Mouse (Mus musculus): ENCODE results near the gene Dock9.

The Dock9 gene

DNA sequence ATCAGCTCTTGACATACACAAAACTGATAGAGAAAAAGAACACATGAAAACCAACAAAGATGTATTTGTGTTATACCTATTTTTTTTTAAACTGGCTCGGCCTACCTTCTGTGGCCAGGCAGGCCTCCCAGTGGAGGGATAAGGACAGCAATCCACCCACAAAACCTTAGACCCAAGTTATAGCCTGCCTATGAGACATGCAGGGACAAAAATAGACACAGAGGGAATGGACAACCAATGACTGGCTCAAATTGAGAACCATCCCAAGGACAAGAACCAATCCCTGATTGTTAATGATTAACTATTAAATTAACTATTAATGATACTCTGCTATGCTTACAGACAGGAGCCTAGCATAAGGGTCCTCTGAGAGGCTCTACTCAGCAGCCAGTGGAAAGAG lies 133.7 kb downstream of the Dock9 start:
- in situ Hi-C loops (cut with MboI, MseI): no loop called here

DNA sequence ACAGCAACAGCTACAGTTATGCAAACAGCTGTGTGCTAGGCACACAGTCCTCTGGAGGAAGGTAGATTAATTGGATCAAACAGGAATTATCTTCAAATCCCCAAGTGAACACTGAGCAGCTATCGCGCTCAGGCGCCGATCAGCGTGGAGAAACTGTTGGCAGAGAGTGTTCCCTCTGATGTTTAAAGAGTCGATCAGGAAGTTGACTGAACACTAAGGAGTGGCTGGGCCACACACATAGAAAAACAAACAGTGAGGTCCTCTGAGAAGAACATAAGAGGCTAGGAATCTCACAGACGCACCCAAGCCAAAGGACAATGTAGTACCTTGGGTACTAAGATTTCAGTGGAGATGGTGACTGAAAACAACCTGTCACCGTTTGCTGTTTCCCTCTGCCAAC lies 136.7 kb downstream of the Dock9 start:
- in situ Hi-C loops (cut with MboI, MseI): no loop called here

DNA sequence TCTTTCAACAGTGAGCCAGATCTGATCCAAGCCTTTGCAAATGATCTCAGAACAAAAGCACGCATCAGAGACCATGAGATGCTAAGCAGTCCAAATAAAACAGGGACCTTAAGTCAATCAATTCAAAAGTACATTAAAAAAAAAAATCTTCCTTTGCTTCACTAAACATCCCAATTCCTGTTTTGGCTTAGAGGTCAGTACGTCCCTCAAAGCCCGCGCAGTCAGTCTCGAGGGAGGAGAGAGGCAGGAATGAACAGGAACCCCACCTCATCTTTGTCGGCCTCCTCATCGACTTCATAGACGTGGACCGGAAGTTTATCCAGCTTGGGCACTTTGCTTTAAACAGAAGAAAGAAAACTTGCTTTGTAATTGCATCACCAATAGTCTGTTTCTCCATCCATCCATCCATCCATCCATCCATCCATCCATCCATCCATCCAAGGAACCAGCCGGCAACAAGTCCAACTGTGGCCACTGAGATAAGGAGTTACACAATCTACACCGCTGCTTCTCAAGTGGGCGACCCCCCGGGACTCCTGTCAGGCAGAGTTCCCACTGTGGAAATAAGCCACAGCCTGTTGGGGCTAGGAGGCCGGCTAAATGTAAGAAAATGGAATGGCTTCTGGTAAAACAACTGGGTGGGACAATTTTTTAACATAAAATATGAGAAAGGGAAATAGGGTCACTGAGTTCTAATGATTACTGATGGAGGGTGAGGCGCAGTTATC lies 137.3 kb downstream of the Dock9 start:
- in situ Hi-C loops (cut with MboI, MseI): no loop called here

DNA sequence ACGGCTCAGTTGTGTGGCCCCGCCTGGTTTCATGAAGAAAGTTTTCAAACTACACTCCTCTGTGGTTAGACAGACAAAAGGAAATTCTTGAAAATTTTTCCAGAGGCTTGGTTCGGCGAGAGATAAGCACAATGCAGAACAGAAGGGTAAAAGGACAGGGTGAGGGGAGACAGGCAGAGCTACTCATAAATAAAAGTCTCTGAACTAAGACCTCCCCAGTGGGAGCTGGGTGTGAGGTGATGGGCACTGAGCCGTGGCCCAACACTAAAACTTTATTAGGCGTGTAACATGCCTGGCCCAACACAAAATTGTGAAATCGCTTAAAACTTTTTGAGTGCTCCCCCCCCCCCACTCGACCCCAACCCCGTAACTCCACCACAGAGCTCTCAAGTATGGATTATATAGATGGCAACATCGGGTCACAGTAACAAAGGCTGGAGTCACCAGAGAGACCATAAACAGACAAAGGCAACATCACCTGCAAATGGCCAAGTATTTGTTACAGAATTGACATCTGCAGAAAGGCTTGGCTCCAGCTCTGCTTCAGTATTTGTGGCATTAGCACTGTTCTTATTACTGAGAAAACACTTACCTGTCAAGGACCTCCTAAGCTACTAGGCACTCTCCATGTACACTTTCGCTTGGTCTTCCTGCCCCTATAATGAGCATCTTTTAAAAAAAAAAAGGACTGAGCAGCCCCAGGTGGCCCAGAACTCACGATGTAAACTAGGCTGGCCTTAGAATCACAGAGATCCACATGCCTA lies 138.4 kb downstream of the Dock9 start:
- in situ Hi-C loops (cut with MboI, MseI): no loop called here

DNA sequence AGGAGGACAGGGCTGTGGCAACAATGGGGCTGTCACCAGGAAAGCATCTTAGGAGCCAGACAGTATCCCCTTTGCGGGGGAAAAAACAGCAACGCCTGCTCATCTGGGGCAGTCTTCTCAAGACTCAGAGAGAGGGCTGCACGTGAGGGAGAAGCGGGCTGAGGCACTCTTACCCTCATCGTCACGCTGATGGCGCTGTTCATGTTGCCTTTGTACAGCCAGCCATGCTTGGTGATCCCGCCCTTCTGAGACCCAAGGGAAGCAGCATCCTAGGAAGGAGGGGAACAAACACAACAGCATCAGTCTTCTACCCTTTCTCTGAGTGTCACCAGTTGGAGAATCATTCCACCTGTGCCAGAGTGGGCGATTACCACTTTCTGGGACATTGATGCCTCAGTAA lies 139.1 kb downstream of the Dock9 start:
- in situ Hi-C loops (cut with MboI, MseI): no loop called here

DNA sequence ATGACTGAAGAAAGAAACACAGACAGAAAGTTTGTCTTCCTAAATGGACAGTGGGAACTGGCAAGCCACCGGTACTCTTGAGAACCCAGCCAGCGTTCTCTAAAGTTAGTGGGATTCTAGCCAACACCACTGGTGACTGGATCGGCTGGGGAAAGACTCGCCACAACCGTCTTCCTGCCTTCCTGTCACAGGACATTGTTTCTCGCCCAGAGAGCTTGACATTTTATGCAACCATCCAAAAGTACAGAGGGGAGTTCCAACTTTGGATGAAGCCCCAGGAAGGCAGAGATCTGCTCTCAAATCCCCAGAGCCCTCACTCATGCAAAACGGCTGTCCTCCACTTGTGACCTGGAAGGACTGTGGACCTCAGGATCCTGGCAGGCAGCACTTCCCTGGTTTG lies 140.0 kb downstream of the Dock9 start:
- in situ Hi-C loops (cut with MboI, MseI): no loop called here

DNA sequence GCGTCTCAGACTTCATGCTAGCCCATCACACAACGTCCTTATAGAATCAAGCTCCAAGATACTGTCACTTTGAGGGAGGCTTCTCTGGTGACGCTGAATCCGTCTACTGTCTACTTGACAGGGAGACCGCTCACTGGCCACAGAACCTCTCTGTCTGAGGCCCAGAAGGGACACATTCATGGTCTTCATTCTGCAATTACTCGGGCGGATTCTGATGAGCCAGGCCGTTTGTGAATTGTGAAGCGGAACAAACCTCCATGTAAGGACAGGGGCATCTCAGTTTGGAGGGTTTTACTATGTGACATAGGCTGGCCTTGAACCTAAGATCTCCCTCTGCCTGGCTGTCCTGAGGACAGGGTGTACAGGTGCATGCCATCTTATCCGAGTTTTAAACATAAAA lies 140.7 kb downstream of the Dock9 start:
- in situ Hi-C loops (cut with MboI, MseI): no loop called here

DNA sequence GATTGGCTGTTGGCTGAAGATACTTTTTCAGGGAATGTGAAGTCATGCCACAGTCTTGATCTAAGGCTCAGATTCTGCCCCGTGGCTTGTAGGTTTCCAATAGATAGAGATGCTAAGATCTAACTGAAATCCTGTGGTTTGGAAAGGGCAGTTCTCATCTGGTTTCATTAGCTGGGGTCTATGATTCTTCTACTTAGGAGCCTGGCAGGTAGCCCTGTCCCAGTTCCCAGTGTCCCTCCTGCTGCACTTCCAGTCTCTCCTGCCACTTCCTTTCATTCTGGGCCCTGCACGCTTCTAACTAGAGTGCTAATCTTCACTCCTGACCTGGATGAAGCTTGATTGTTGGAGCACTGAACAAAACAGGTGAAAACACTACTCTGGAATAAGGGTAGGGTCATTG lies 142.7 kb downstream of the Dock9 start:
- in situ Hi-C loops (cut with MboI, MseI): no loop called here

DNA sequence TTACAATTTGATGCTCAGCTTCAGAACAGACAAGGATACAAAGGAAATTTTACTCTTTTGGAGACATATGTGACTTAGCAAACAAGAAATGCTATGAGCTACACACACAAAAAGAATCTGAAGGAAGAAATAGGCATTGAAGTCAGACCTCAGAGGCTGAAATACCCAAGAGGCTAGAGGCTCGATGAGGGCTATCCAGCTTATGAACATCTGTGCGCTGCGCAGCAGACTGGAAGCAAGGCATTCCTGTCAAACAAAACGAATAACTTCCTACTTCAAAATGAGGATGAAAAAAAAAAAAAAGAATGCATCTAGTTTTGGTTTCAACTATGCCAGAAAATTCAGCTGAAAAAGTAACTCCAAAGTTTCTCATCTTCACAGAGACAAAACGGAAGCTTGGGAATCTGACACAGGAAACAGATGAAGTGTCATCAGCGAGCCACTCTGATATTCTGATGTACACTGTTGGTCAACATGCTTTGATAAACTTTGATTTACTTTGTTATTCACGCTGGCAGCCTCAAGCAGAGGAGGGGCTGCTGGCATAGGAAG lies 143.1 kb downstream of the Dock9 start:
- in situ Hi-C loops (cut with MboI, MseI): no loop called here

DNA sequence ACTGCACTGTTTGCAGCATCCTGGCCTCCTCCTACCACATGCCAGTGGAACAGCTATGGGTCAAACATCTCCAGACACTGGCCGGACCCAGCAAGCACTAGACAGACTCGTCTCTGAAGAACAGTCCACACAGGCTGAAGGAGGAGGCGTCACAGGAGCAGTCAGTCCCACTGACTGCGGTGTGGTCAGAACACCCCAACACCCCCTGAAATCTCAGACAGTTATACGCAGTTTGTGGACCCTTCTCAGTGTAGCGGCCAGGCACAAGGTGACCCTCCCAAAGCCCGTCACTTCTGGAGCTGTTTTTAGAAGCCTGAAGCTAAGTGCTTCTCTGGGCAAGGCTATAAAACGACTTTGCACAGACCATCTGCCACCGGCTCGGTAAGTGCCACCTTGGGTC lies 143.9 kb downstream of the Dock9 start:
- in situ Hi-C loops (cut with MboI, MseI): no loop called here

DNA sequence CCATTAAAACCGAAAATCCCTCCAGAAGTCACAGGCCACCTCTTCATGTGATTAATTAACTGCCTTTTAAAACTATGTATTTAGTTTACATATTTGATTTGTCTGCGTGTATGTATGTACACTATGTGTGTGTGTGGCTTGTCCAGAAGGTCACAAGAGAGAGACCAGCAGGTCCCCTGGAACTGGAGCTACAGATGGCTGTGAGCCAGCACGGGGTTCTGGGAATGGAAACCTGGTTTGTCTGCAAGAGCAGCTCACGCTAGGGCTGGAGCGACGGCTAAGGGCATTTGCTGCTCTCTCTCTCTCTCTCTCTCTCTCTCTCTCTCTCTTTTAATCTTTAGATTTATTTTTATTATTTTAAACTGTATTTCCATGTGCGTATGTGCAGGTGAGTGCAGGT lies 144.4 kb downstream of the Dock9 start:
- in situ Hi-C loops (cut with MboI, MseI): no loop called here

DNA sequence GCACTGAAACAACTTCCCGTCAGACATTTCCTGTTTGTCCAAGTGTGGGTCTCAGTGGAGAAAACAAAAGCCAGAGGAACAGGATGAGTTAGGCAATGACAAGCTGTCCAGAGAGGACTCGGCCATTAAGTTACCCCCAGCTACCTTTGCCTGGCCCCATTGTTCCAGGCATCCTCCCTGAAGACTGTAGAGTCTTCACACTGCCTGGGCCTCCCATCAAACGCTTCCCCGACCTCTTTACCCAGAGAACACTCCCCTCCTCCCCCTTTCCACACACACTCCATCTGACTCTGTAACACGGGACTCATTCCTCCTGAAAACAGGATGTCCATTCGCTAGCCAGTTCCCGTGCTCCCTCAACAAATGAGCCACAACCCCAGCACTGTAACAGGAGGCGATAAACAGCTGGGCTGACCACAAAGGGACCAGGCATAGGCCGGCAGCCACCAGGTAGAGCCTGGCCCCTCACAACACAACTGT lies 149.0 kb downstream of the Dock9 start:
- in situ Hi-C loops (cut with MboI, MseI): no loop called here

DNA sequence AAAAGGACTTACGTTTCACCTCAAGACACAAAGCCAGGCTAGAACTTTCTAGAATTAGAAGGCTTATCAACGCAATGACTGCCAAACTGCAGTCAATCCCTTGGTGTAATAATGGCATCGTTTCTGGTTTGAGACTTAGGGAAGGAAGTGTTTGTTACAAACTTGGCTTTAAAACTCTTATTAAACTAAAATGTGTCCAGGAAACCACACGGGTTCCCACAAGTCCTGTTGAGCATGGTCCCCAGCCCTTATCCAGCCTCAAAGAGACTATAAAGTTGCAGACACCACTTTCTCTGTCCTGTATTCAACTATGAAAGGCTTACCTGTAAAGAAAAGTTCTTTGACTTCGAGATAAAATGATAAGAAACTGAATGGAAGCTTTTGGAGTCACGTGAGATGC lies 149.9 kb downstream of the Dock9 start:
- in situ Hi-C loops (cut with MboI, MseI): no loop called here

DNA sequence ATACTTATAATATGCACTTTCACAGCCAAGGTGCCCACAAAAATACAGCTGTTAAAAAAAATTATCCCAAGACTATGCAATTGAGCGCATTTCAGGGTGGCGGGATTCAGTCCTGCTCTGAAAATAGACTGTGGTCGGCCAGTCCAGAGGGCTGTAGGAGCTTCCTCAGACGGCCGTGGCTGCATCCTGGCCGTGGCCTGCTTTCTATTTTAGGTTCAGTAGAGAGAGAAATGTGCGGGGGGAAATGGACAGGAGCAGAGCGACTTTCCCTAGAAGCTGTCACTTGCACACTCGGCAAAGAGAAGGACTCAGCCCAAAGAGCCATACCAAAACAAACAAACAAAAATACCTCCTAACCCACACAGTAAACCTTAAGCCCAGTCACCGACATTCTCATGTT lies 151.0 kb downstream of the Dock9 start:
- in situ Hi-C loops (cut with MboI, MseI): no loop called here

DNA sequence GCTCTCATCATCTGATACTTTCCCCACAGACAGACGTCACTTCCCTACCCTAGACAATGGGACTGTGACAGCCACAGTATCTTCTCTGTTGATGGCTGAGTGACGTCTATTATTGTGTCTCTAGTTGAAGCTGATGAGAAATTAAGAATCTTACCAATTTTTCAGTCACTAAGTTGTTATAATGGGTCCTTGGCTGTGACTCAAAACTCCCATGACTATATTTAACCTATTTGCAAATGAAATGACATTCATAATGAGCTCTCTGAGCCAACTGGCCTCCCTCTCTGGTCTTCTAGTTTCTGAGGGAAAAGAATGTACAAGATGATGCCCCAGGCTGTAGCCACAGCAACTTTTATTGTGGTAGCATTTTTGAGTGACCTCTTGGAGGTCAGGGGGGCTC lies 153.3 kb downstream of the Dock9 start:
- in situ Hi-C loops (cut with MboI, MseI): no loop called here

DNA sequence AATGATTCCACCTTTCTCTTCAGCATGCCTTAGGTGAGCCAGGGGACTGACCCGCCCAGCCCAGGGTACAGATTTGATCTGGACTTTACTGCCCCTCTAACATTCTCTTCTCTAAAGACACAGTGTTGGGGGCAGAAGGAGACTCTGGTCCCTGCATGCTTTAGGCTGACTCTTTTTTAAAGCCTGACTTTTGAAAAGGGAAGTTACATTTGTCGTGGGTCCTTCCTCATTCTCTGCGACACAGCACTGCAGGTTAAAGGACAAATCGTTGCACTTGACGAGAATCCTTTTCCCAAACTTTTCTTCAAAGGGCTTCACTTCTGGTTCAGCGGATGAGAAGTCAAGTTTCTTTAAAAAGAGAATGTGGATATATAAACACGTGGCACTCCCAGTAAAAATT lies 156.4 kb downstream of the Dock9 start:
- in situ Hi-C loops (cut with MboI, MseI): no loop called here

DNA sequence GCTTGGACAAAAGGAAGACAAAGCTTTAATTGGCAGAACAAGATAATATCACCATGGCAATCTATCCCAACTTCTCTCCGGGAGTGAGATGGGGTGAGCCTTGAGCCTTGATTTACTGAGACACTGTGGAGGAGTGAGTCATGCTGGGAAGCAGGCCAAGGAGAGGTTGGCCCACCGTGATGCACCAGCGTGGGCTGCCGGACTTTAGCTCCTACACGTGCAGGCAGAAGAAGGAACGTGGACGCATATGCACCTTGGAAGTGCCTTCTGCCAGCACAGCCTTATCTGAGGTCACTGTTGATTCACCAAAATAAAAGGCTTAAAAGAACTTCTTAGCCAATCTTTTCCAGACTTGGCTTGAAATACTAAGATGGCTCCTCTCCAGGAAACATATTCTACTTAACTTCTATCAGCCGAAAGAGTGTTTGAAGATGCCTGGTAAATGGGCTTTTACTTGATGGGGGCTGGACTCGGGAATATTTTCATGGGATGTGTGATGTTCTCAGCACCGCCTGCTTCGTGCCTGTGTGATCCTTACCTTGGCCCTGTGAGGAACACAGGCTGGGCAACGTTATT lies 160.6 kb downstream of the Dock9 start:
- in situ Hi-C loops (cut with MboI, MseI): no loop called here

DNA sequence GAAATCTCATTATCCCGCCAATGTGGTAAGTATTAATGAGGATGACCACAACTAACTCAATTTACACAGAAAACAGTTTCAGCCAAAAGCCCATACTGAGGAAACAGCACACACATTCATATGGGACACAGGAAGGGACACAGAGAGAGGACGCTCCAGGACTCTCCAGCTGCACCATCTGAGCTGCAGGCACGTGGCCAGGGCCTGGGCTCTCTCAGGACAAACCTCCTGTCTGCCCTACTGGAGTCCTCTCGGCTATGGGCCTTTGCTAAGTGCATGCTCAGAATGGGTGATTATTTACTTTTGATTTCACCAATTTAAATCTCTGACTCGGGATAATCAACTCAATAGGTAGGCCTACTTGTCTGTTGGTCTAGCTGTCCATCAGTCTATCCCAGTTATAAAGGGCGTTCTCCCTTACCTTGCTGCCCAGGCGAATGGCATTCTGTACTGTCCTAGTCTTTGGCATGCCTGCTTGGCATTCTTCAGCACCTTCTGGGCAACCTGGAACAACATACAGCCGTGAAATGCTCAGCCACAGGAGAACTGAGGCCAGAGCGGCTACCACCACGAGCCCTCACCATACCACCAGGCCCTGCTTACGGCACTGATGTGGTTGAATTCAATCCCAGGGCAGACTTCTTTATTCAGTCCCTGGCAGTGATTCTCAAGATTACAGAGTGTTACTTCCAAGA lies 162.8 kb downstream of the Dock9 start:
- in situ Hi-C loops (cut with MboI, MseI): no loop called here

DNA sequence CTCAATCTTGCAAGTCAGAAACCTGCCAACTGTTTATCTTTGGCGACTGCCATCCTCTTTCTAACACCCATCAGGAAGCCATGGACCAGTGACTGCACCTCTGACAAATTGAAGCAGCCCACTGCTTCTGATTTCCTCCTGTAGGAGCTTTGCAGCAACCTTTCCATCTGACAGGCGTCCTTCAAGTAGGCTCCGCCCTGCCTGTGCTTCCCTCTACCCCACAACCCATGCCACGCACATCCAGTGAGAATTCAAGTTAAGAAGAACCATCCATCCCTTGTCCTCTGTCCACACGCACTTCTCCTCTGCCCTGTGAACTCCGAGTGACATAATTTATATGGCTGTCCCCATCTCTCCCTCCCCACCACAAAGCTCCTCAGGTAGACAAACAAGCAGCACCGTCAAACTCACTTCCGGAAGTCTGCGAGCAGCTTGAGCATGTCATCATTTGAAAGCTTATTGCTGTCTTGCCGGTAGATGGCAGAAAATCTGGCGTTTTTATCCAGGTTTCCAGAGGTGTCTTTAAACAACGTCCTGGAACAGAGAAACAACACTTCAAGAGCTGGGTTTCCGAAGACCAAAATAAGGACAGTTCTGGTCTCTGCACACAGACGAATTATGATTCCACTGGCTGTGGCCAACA lies 163.4 kb downstream of the Dock9 start:
- in situ Hi-C loops (cut with MboI, MseI): no loop called here

DNA sequence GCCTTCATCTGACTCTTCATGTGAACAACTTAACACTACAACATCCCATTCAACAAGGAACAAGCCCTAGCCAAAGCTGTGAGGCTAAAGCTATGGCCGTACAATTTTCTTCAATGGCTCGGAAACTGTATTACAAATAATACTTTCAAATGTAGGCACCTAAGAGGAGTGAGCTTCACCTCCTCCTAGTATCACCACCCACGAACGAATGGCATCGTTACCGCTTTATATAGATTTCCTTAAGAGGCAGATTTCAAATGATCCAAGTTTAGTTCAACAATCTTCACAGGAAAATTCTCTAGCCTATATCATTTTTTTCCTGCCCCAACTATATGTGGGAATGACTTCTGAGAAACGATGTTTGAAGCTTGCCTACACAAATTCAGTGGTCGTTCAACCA lies 165.7 kb downstream of the Dock9 start:
- in situ Hi-C loops (cut with MboI, MseI): no loop called here

DNA sequence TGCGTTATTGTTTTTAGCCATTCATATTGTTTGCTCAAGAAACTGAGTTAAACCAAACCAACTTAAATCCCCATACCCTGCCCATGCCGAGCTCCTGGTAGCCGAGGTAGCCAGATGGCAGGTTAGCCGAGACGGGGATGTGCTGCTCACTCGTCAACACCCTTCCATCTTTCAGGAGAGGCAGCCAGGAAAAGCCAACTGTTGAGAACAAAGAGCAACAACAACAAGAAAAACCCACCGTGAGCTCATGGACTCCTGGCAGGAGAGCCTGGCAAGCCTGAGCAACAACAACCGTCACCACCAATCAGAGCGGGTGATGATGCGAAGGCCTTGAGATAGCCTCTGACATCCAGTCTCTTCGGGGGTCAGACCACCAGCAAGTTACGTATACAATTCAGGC lies 170.9 kb downstream of the Dock9 start:
- in situ Hi-C loops (cut with MboI, MseI): no loop called here

Measured in T-helper 1 cell (primary cell).